Mouse (Mus musculus) olfactory bulb, adult 2 months (tissue): ENCODE data around the gene Esrp2.

Experiments used
- CTCF ChIP-seq: fragments of 200-500 bp; IDR thresholded peaks from 2 replicates; pipeline ENCODE4 v1.5.1; 2012; ENCODE audit warnings: low read depth, mild to moderate bottlenecking, low read length, moderate library complexity; ENCODE audit not compliant: insufficient read depth
- POLR2A ChIP-seq: fragments of 200-500 bp; IDR thresholded peaks from 2 replicates; pipeline ENCODE4 v1.6.1; 2012; ENCODE audit warnings: mild to moderate bottlenecking, low read depth, low read length, moderate library complexity; ENCODE audit not compliant: insufficient read depth

DNA sequence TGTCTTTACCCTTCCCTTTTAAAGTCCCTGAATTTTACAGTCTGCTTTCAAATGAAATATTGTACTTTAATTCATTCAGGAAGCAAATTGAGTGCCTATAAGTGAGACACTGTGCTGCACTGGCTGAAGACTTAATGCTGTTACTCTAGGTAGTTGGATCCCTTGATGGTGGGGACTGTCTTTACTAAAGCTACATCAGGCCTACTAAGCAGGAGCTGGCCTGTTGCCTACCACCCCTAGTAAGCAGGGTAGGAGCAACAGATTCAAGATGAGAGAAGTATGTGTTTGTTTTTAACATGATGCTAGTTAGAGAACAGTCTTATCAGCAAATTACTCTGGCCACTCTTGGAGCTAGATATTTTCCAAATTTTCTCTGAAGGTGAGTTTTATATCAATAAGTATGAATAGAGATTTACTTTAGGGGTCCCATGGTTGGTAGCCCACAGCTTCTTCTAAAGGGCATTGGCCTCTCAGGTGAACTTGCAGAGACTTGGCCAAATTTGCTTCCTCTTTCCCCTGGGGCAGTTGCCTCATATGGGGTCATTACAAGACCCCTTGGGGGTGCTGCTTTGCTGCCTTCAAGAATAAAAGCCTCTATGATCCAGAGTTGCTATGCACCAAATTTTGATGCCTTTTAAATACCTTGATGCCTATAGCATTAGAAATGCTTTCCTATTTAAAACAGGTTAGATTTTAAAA, 7.4 kb downstream of the Esrp2 start:
- TF ChIP-seq POLR2A (no peak), CTCF (no peak)
